Mouse (Mus musculus): Measurements from ENCODE around the gene Tmem208. TPM values are rescaled to one million over a fixed set of nuclear protein-coding genes. Genes with fewer than 3 reads are reported as not detected.

Gene Tmem208
- 9.5 TPM for polyA plus RNA-seq (2014; fragmentation: Illumina TruSeq; extraction: RNeasy Lipid Tissue Mini Kit (QIAGEN cat#74804); ENCODE audit: low replicate concordance)

GRCm38 (mm10) chr8:105326141-105326672 lies at the start of gene Tmem208, which contains the start of gene Lrrc29:
Gene Tmem208 (plus strand): TSS chr8:105326354.
Gene Lrrc29 (minus strand): TSS chr8:105326278.

DNA sequence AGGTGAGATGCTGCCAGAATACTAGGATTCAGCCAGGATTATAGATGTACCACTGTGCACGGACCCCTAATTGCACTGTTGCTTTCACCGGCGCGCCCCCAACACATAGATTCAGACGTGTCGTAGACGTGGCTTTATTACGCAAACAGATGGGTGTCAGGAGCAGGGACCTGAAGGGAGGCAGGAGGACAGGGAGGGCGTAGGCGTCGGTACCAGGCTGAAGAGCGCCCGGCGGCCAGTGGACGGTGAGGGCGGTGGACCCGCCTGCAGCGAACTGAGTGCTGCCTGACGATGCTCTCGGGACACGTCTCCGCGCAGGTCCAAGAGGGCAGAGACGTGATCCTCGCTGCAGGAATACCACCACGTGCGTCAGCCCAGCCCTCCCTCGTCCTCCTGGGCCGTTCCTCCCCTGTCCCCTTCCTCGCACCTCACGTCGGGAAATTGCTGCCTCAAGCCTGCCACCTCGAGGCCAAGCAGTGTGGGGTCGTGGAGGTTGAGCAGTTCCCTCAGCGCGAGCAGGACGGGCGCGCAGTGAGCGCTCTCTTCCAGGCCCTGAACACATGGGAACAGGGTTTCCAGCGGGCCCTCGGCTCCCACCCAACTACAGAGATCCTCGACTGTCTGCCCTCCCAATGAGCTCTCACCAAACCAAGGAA lies 36.2 kb upstream of the Tmem208 start, which contains the start of gene 4931428F04Rik:
Gene 4931428F04Rik, minus strand, starts transcription at position 60 of the 656 bp plus-strand sequence.

GRCm38 (mm10) chr8:105295895-105296573 lies 30.1 kb upstream of the Tmem208 start, which contains the start of gene Exoc3l:
Gene Exoc3l (minus strand): TSS chr8:105296101.

GRCm38 (mm10) chr8:105297511-105298192 lies 28.5 kb upstream of the Tmem208 start, which contains the start of gene E2f4:
Gene E2f4 (plus strand): TSS chr8:105297663.

GRCm38 (mm10) chr8:105305211-105306145 lies 20.7 kb upstream of the Tmem208 start, which contains the start of gene Elmo3:
Gene Elmo3 (plus strand): TSS chr8:105305601.

GRCm38 (mm10) chr8:105347428-105348221 lies 21.5 kb downstream of the Tmem208 start, which contains the start of gene Fhod1:
Gene Fhod1 (minus strand): TSS chr8:105347953.

GRCm38 (mm10) chr8:105348450-105349095 lies 22.4 kb downstream of the Tmem208 start, which contains the start of gene Slc9a5:
Gene Slc9a5 (plus strand): TSS chr8:105348843.

GRCm38 (mm10) chr8:105373032-105373431 lies 46.9 kb downstream of the Tmem208 start, which contains the start of gene Plekhg4:
Gene Plekhg4 (plus strand): TSS chr8:105373274.

Other genes with a start within 250 kb of the Tmem208 start
- gene Ces3b, start 242.6 kb upstream of the Tmem208 start, polyA plus RNA-seq (2014; fragmentation: Illumina TruSeq; extraction: RNeasy Lipid Tissue Mini Kit (QIAGEN cat#74804); ENCODE audit: low replicate concordance), result not detected
- gene Ces4a, start 194.6 kb upstream of the Tmem208 start, polyA plus RNA-seq (2014; fragmentation: Illumina TruSeq; extraction: RNeasy Lipid Tissue Mini Kit (QIAGEN cat#74804); ENCODE audit: low replicate concordance), result not detected
- gene Cbfb, start 155.7 kb upstream of the Tmem208 start, polyA plus RNA-seq (2014; fragmentation: Illumina TruSeq; extraction: RNeasy Lipid Tissue Mini Kit (QIAGEN cat#74804); ENCODE audit: low replicate concordance), result 98.9 TPM
- gene D230025D16Rik, start 101.2 kb upstream of the Tmem208 start, polyA plus RNA-seq (2014; fragmentation: Illumina TruSeq; extraction: RNeasy Lipid Tissue Mini Kit (QIAGEN cat#74804); ENCODE audit: low replicate concordance), result 25.7 TPM
- gene B3gnt9, start 71.2 kb upstream of the Tmem208 start, polyA plus RNA-seq (2014; fragmentation: Illumina TruSeq; extraction: RNeasy Lipid Tissue Mini Kit (QIAGEN cat#74804); ENCODE audit: low replicate concordance), result 1.2 TPM
- 2.2 TPM for gene Tradd, start 61.7 kb upstream of the Tmem208 start, polyA plus RNA-seq (2014; fragmentation: Illumina TruSeq; extraction: RNeasy Lipid Tissue Mini Kit (QIAGEN cat#74804); ENCODE audit: low replicate concordance)
- not detected for gene Fbxl8, start 61.7 kb upstream of the Tmem208 start, polyA plus RNA-seq (2014; fragmentation: Illumina TruSeq; extraction: RNeasy Lipid Tissue Mini Kit (QIAGEN cat#74804); ENCODE audit: low replicate concordance)
- gene Hsf4, start 56.6 kb upstream of the Tmem208 start, polyA plus RNA-seq (2014; fragmentation: Illumina TruSeq; extraction: RNeasy Lipid Tissue Mini Kit (QIAGEN cat#74804); ENCODE audit: low replicate concordance), result not detected
- 0.11 TPM for gene Nol3, start 50.2 kb upstream of the Tmem208 start, polyA plus RNA-seq (2014; fragmentation: Illumina TruSeq; extraction: RNeasy Lipid Tissue Mini Kit (QIAGEN cat#74804); ENCODE audit: low replicate concordance)
- not detected for gene 4931428F04Rik, start 36.5 kb upstream of the Tmem208 start, polyA plus RNA-seq (2014; fragmentation: Illumina TruSeq; extraction: RNeasy Lipid Tissue Mini Kit (QIAGEN cat#74804); ENCODE audit: low replicate concordance)
- not detected for gene Exoc3l, start 30.3 kb upstream of the Tmem208 start, polyA plus RNA-seq (2014; fragmentation: Illumina TruSeq; extraction: RNeasy Lipid Tissue Mini Kit (QIAGEN cat#74804); ENCODE audit: low replicate concordance)
- 6.3 TPM for gene E2f4, start 28.7 kb upstream of the Tmem208 start, polyA plus RNA-seq (2014; fragmentation: Illumina TruSeq; extraction: RNeasy Lipid Tissue Mini Kit (QIAGEN cat#74804); ENCODE audit: low replicate concordance)
- gene Elmo3, start 20.8 kb upstream of the Tmem208 start, polyA plus RNA-seq (2014; fragmentation: Illumina TruSeq; extraction: RNeasy Lipid Tissue Mini Kit (QIAGEN cat#74804); ENCODE audit: low replicate concordance), result 3.3 TPM
- 0.19 TPM for gene Lrrc29, start 76 bp upstream of the Tmem208 start, polyA plus RNA-seq (2014; fragmentation: Illumina TruSeq; extraction: RNeasy Lipid Tissue Mini Kit (QIAGEN cat#74804); ENCODE audit: low replicate concordance)
- 0.11 TPM for gene Fhod1, start 21.6 kb downstream of the Tmem208 start, polyA plus RNA-seq (2014; fragmentation: Illumina TruSeq; extraction: RNeasy Lipid Tissue Mini Kit (QIAGEN cat#74804); ENCODE audit: low replicate concordance)
- gene Slc9a5, start 22.5 kb downstream of the Tmem208 start, polyA plus RNA-seq (2014; fragmentation: Illumina TruSeq; extraction: RNeasy Lipid Tissue Mini Kit (QIAGEN cat#74804); ENCODE audit: low replicate concordance), result not detected
- not detected for gene Plekhg4, start 46.9 kb downstream of the Tmem208 start, polyA plus RNA-seq (2014; fragmentation: Illumina TruSeq; extraction: RNeasy Lipid Tissue Mini Kit (QIAGEN cat#74804); ENCODE audit: low replicate concordance)
- not detected for gene Kctd19, start 87.1 kb downstream of the Tmem208 start, polyA plus RNA-seq (2014; fragmentation: Illumina TruSeq; extraction: RNeasy Lipid Tissue Mini Kit (QIAGEN cat#74804); ENCODE audit: low replicate concordance)
- not detected for gene Lrrc36, start 87.2 kb downstream of the Tmem208 start, polyA plus RNA-seq (2014; fragmentation: Illumina TruSeq; extraction: RNeasy Lipid Tissue Mini Kit (QIAGEN cat#74804); ENCODE audit: low replicate concordance)
- not detected for gene Tppp3, start 145.2 kb downstream of the Tmem208 start, polyA plus RNA-seq (2014; fragmentation: Illumina TruSeq; extraction: RNeasy Lipid Tissue Mini Kit (QIAGEN cat#74804); ENCODE audit: low replicate concordance)
- 0.45 TPM for gene Zdhhc1, start 170.5 kb downstream of the Tmem208 start, polyA plus RNA-seq (2014; fragmentation: Illumina TruSeq; extraction: RNeasy Lipid Tissue Mini Kit (QIAGEN cat#74804); ENCODE audit: low replicate concordance)
- gene Hsd11b2, start 192.4 kb downstream of the Tmem208 start, polyA plus RNA-seq (2014; fragmentation: Illumina TruSeq; extraction: RNeasy Lipid Tissue Mini Kit (QIAGEN cat#74804); ENCODE audit: low replicate concordance), result 0.89 TPM
- 8.5 TPM for gene Atp6v0d1, start 239.7 kb downstream of the Tmem208 start, polyA plus RNA-seq (2014; fragmentation: Illumina TruSeq; extraction: RNeasy Lipid Tissue Mini Kit (QIAGEN cat#74804); ENCODE audit: low replicate concordance)